Mouse (Mus musculus): ENCODE results near the gene Pde1a.

- TF ChIP-seq CTCF (IDR thresholded peaks at IDR 0.05; ENCODE audit: extremely low read depth, insufficient read depth, low read length) (no peak), POLR2A (IDR thresholded peaks at IDR 0.05; ENCODE audit: extremely low read depth, insufficient read depth, low read length) (no peak)
Measured at GRCm38 (mm10) chr2:79819543-79819942, 309.7 kb downstream of the Pde1a start.
